Mouse (Mus musculus) c-Kit-negative CD71-positive TER-119-positive erythroid progenitor cells, embryonic 14.5 days (primary cell): ENCODE data around the gene Eef1a2.

Experiments
- DNase-seq: peaks from one replicate; pipeline ENCODE4 v3.0.0-alpha.2; 2013; ENCODE audit warnings: low read depth, low spot score

Eef1a2 gene

DNA sequence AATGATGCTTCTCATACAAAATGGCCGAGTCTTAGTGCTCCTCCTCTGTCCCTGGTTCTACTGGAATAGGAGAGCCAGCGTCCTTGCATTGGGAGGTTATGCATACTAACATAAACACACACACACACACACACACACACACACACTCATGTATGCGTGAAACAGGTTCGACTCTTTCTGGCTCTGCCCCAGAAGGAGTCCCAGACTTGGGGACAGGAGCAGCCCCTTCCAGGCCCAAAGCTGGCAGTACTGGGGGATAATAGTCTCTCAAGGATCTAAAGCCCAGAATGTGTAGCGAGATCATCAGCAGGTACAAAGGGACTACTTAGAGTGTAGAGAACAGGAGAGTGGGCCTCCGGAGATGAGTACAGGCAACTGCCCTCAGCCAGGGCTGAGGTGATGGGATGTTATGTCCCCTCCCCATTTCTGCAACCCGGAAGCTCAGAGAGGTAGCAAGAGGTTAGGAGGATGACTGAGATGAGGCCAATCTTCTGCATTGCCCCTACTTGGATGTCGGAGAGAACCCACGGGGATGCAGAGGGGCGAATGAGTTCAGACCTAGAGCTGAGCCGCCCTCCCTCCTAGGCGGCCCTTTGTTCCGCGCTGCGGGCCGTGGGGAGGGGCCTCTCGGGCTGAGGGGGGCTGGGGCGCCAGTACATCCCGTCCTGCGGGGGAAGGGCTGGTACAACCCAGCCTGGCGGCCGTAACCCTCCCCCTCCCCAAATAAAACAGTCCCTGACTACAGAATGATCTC lies 22.8 kb downstream of the Eef1a2 start:
- no peak for DNase-seq

DNA sequence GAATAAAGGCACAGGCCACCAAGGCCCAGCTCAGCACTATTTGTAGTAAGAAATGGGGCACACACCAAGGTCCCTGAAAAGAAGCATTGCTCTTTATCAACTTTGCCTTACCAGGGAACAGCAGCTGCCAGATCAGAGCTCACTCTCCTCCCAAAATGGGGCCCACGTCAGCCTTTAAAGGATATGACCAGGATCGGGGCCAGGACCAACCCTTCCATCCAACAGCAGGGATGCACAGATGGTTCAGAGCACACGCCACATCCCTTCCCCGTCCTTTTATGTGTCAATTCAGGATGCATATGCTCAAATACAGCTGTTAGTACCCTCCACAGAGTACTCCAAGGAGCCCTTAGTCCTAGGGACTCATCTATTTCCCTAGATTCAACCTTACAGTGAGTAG lies 26.6 kb downstream of the Eef1a2 start:
- DNase-seq: no peak

DNA sequence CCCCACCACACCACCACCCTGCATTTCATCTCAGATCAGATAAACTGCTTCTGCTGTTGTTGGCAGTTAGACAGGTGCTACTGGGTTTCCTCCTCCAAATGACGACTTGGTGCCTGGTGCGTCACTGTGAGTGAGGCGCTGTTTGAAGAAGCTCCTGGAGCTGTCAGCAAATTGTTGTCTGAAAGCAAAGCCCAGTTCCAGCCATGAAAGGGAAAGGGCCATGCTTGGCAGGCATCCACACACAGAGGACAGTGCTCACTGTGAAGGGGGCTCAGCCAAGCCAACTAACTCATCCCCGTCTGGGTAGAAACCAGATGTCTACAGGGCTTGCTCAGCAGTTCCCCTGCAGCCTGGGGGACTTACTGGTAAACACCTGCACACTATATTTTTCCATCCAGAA lies 27.9 kb downstream of the Eef1a2 start:
- DNase-seq: no peak

DNA sequence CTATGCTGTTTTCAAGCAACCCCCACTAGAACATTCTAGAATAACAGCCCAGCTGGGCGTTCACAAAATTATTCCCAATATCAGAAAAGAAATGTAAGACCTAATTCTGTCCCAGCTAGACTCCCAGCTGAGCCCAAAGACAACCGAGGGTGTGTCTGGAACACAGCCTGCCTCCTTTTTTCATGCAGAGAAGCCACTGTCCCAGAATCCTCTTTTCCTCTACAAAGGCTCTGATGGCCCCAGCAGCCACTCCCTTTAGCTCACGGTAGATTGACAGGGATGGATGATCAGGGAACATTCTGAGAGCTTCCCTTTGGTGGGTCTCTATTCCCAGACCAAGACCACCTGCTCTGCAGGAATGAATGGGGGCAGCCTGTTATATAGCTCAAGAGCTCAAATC lies 29.0 kb downstream of the Eef1a2 start:
- DNase-seq: no peak

DNA sequence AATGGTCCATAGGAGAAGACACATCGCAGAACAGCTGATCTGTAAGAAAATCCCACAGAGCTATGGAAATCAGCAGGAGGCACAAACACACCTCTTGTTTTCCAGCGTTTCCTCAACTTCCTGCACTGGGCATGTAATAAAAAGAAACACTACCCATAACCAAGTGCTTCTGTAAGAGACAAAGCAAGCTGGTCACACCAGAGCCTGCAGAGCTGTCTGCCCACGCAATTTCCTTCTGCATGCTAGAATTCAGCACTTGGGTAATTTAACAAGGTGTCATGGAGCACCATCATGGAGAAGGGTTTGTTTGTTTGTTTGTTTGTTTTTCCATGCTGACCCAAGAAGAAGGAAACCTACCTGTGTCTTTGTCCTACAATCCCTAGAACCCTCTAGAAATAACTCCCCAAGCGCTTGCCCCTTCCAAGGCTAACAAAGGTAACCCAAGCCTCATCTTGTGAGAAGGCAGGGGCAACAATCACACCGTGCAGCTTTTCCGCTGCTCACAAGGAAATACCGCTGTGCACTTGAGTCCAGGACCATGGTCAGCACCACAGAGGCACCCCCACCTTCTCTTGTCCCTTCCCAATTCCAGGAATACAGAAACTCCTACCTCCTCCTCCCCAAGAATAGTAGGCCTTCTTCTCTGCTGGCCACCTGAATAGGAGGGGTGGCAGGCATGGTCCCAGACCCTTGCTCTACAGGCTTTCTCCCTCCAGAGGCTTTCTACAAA lies 30.9 kb downstream of the Eef1a2 start:
- DNase-seq: no peak

DNA sequence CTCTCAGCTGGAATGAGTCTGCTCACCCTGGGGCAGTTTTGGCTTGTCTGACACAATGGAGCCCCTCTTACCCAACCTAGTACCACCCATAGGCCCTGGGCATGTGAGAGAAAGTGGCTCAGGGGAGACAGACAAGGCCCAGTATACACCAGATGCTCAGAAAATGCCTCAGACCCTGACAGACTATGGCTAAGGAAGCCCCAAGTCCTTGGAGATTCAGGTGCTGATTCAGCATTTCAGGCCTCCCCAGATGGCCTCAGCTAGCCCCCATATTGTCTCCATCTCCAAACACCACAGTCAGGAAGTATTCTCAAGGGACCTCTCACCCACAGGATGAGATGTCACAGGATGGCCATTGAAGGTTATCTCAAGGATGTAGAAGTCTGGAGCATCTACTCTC lies 34.2 kb downstream of the Eef1a2 start:
- no peak for DNase-seq

DNA sequence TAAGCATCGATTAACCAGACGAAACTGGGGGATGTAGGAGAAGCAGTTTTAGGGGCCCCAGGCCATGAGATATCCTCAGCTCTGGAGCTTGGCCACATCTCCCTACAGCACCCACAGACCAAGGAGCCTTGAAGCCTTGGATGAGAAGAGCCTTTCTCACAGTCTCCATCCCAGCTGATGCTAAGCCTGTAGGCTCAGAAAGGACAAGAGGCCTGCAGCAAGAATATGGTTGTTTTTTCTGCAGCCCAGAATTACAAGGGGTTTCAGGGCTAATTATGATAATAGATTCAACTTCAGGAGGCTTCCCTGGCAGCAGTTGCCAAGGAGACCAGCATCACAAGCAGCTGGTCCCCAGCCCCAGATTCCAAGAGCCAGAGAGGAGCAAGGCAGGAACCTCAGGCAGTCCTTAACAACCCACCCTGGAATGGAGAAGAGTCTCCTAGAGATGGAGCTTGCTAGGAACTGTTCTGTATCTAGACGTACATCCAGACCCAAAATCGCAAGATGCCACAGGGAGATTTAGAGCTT lies 35.8 kb downstream of the Eef1a2 start:
- no peak for DNase-seq

DNA sequence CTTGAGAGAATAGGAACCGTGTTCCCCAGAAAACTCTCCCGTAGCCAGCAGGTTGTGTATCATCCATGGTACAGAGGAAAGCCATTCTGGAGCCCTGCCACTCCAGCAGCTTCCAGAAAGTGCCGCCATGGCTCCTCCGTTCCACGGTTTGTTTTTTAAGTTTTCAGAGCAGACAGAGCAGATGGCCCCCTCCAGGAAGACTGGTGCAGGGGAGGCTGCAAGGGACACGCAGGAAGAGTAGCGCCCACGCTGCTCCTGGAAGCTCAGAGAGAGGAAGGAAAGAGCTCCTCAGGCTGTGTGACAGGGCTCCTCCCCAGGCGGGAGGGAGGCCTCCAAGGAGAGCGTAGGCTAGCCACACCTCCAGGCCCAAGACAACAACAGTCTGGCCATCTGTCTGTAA lies 36.9 kb downstream of the Eef1a2 start:
- DNase-seq: no peak

DNA sequence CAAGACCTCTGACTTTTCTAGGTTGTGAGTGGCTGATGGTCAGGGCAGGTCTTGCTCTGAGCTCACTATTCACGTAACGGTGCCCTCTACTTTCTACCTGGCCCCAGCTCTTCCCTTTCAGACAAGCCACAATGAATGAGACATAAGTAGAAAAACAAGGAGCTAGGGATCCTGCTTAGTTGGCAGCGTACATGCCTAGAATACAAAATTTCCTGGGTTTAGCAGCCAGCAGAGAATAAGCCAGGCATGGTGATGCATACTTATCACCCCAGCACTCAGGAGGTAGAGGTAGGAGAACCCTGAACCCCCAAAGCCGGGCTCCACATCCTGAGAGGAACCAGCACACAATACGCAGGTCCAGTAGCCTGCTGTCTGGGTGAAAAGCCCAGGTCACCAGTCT lies 40.4 kb downstream of the Eef1a2 start:
- DNase-seq: no peak

DNA sequence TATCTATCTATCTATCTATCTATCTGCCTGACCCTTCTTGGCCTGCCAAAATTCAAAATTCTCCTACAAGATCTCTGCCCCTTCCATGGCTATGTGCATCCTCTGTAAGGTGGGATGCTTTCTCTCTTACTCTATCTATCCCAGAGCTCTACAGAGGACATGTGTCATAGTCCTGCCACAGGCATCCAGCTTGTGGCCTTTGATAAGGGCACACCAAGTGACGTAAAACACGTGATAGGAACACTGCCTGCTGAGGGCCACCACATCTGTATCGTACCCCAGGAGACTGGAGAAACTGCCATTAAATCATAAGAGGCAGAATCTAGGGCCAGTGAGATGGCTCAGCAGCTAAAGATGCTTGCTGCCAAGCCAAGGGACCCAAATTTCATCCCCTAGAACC lies 41.4 kb downstream of the Eef1a2 start:
- DNase-seq: no peak

DNA sequence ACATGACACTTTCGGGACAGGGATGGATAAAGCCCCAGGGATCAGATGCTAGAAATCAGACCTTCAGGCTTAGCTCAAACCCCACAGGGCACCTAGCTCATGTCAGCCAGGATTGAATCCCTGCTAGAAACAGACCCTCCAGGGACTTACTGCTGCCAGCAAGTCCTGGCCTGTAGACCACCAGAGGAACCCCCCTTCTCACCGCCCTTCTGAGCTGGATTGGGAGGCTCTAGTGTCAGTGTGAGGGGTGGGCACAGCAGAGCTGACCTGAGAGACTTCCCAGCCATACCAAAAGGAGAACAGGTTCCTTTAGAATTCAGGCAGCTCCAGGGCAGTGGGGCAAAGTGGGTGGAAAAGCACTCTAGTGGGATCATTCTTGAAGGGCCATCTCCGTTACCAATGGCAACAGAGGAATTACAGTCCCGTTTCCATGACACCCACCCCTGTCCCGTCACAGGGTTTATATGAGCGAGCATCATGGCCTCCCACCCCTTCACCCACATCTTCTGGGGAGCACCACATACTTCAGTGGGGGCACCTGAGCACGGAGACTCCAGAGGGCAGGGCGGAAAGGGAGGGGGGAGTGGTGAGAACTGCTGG lies 43.0 kb downstream of the Eef1a2 start:
- no peak for DNase-seq

DNA sequence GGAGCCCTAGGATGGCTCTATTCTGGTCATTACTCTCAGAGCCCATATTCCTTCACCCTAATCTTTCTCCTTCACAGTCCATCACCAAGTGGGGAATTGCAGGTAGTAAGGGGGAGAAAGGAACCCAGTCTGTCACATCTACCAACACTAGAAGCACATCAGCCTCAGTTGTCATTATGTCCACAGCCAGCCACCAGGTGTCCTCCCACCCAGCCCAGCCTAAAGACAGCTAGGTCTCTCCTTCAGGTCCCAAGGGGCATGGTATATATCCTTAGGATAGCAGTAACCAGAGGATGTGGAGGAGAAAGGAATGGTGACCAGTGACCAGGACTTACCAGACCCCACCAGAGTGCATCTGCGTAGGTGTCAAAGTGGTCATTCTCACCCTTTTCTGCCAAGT lies 45.1 kb downstream of the Eef1a2 start:
- no peak for DNase-seq

DNA sequence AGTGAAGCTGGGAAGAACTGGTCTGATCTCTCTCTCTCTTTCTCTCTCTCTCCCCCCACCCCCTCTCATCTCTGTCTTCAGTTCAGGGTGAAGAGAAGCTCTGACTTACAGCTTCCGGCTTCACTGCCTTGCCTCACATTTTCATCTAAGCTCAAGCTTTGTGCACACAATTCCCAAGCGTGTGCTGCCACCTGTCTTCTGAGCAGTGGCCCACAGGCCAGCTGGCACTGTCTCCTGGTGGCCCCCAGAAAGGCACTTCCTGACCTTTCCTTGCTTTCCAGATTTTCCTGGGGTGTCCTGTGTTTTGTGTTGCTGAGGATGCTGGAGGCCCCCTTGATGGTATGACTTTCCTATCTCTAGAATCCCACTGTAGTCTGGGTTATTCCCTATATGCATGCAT lies 52.7 kb downstream of the Eef1a2 start:
- no peak for DNase-seq

DNA sequence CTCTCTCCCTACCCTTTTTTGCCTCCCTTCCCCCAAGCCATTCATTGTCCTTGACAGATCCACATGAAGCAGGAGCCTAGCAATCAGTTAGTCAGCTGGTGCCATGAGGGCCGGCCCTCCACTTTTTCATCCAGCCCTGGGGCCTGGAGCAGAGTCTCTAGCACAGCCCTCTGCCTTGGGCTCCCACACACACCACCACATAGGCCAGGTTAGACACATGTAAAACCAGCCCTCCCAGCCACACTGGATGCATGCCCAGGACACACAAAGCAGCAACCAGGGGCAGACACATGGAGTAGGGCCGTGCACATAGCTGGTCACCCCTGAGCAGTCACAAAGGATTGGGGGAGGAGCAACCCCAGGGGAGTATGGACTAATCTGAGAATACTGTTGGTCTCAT lies 54.7 kb downstream of the Eef1a2 start:
- no peak for DNase-seq

DNA sequence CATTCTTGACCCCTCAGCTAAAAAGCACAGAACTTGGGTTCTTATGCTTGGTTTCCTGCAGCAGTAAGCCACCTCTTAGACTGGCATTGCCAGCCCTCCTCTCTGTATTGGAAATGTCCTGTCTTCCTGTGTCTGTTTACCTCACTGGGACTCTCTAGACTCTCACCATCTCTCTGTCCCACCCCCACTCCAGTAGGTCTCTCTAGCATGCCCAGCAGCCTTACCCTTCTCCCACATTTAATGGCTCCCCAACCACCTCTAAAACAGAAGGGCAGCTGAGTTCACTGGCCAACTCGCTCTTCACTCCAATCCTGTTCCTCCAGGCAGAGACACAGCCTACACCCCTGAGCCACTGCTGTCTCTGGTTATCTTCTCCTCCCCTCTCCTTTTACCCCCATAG lies 55.2 kb downstream of the Eef1a2 start:
- no peak for DNase-seq

DNA sequence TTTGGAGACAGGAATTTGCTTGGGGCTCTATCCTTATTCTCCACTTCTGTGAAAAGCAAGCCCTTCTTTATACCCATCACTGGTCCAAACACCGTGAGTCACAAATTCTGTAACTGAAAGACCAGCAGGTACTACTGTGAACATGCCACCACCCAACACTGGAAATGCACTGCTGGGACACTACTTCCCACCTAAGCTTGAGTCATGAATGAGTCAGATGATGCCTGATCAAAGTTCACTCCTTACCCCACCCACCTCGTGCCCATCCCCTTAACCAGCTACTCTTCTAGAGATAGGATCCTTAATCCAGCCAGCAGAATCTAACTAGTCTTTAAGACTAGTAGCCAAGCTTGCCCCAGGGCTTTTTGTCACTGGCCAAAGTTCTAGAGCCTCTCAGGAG lies 56.7 kb downstream of the Eef1a2 start:
- no peak for DNase-seq
